Mouse (Mus musculus): ENCODE results near the gene Zfp292. TPM values are rescaled to one million over a fixed set of nuclear protein-coding genes. Genes with fewer than 3 reads are reported as not detected.

Gene Zfp292
- total and polyA plus RNA-seq, 3 experiments = 9.5 to 13.6 (median 11.4) TPM

DNA sequence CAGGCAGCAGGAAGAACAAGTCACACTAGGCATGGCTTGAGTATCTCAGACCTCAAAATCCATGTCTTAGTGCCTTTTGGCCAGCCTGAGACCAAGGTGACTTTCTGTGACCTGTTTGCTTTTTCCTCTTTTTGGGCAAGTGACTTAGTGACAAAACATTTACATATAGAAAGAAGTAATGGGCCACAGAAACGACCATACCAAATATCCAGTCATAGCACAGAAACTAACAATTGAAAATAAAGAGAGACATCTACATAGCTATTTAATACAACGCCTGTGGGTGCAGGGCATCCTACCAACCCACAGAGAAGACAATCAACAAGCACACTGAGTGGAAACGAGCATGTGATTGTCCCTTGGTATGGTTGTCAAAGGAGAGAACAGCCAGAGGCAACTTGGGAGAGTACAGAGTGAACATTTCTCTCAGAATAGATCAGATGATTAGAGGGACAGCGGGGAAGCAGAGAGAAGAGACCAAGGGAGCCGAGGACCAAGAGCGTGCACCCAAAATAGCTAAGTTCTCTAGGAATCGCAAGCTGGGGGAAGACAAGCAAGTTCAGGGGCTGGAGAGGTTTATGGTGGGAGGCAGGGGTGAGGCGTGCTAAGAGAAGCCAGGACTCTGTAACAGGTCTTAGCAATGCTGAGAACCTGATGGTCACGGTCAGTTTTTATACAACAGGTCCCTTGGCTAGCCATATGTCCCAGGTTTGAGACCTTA, 3.0 kb upstream of the Zfp292 start:
- H3K4me1 ChIP-seq (ENCODE audit: control insufficient read depth in 1 of 2, insufficient read depth in 2 of 2) = peaks cover 4 to 22% of the 10 kb centered on the region in 2 experiments; a peak in 3 of 4 replicates
- dilution Hi-C loops (cut with MboI; ENCODE audit: extremely low pct_ligation_motif_present, extremely low pct_unique_long_range_greater_than_20kb, low sequenced_read_pairs) = no loop called here
- H3K9ac ChIP-seq (ENCODE audit: insufficient read depth, low read depth) = peak overlapping the region; percentile 51
- peaks cover 19% of the 10 kb centered on the region for H3K79me2 ChIP-seq (replicated peaks; ENCODE audit: control insufficient read depth, extremely low read depth, insufficient read depth, poor library complexity, severe bottlenecking)
- DNase-seq (ENCODE audit: extremely low read depth) = no peak
- H3K27ac ChIP-seq (ENCODE audit: insufficient read depth, low read depth) = no peak overlapping the region
- H3K9me3 ChIP-seq (replicated peaks; ENCODE audit: low read length) = no peaks in the 10 kb centered on the region
- peaks cover 1% of the 10 kb centered on the region for H3K27me3 ChIP-seq (replicated peaks)
- TF ChIP-seq PAX5 (IDR thresholded peaks at IDR 0.05; ENCODE audit: low read length) = no peak
- TF ChIP-seq ZKSCAN1 (IDR thresholded peaks at IDR 0.05; ENCODE audit: borderline replicate concordance, low read depth, low read length) = no peak
- peak overlapping the region; percentile 70 for H3K4me2 ChIP-seq (ENCODE audit: insufficient read depth, low read depth, poor library complexity, severe bottlenecking)
- H3K4me3 ChIP-seq (replicated peaks in 1 of 3; ENCODE audit: low read depth in 2 of 3, low read length in 2 of 3, poor library complexity in 1 of 3) = peak overlapping the region; percentile 61 to 78 (median 72)
- no peaks in the 10 kb centered on the region for H3K36me3 ChIP-seq (replicated peaks in 1 of 2; ENCODE audit: control insufficient read depth in 1 of 2, insufficient read depth in 1 of 2, low read length in 1 of 2)
- in situ Hi-C loops (cut with MboI; ENCODE audit: low pct_ligation_motif_present, low pct_unique_long_range_greater_than_20kb, low sequenced_read_pairs) = no loop called here

DNA sequence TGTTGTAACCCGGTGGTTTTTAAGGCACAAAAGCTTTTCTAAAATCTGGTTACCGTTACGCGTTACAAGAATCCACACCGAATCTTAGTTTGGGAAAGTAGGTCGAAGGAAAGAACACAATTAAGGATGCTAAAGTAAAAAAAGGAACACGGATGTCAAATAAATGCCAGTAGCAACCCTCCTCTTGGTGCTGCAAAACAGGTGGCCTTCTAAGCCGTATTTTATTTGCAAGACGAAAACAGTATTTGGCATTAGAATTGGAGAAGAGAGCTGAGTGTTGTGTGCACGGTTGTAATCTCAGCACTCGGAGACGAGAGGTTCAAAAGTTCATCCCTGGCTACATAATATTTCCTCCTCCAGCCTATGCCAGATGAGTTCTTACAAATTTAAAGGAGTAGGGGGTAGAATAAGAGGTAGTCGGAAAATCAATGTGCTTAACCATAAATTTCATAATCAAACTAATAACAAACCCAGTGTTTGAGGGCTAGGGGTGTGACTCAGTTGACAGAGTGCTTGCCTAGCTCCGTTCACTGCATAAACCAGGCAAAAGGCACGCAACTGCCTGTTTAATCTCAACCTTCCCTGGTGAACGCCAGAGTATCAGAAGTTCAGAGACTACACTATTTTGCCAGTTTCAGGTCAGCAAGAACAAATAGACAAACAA, 738 bp upstream of the Zfp292 start:
- H3K4me3 ChIP-seq (replicated peaks in 1 of 3; ENCODE audit: low read depth in 2 of 3, low read length in 2 of 3, poor library complexity in 1 of 3) = peak overlapping the region; percentile 69 to 97 (median 88)
- H3K4me1 ChIP-seq (ENCODE audit: control insufficient read depth in 1 of 2, insufficient read depth in 2 of 2) = peaks cover 4 to 31% of the 10 kb centered on the region in 2 experiments; a peak in 3 of 4 replicates
- H3K9me3 ChIP-seq (replicated peaks; ENCODE audit: low read length) = no peaks in the 10 kb centered on the region
- no peak for TF ChIP-seq NRF1 (IDR thresholded peaks at IDR 0.05; ENCODE audit: low read depth, low read length)
- TF ChIP-seq ETS1 (conservative IDR thresholded peaks at IDR 0.05; ENCODE audit: low read depth, low read length) = no peak
- no peak for TF ChIP-seq MXI1 (IDR thresholded peaks at IDR 0.05; ENCODE audit: low read depth, low read length)
- TF ChIP-seq RAD21 (IDR thresholded peaks at IDR 0.05; ENCODE audit: low read depth, low read length) = no peak
- no peak for TF ChIP-seq MYC (IDR thresholded peaks at IDR 0.05; ENCODE audit: low read depth, low read length)
- no peak for TF ChIP-seq SMC3 (IDR thresholded peaks at IDR 0.05; ENCODE audit: low read depth, low read length)
- no peak for TF ChIP-seq ELF1 (IDR thresholded peaks at IDR 0.05; ENCODE audit: low read depth, low read length)
- TF ChIP-seq USF1 (IDR thresholded peaks at IDR 0.05; ENCODE audit: low read depth, low read length) = no peak
- TF ChIP-seq ZKSCAN1 (IDR thresholded peaks at IDR 0.05; ENCODE audit: borderline replicate concordance, low read depth, low read length) = no peak
- no peak for TF ChIP-seq SIN3A (IDR thresholded peaks at IDR 0.05; ENCODE audit: low read length)
- no peak for TF ChIP-seq TCF12 (IDR thresholded peaks at IDR 0.05; ENCODE audit: low read depth, low read length)
- no peak for TF ChIP-seq GABPA (IDR thresholded peaks at IDR 0.05; ENCODE audit: insufficient replicate concordance, low read depth, low read length)
- no peak for TF ChIP-seq ZNF384 (IDR thresholded peaks at IDR 0.05; ENCODE audit: low read depth, low read length)
- TF ChIP-seq NELFE (IDR thresholded peaks at IDR 0.05; ENCODE audit: low read depth, low read length) = no peak
- peak overlapping the region; percentile 93 for H3K9ac ChIP-seq (ENCODE audit: insufficient read depth, low read depth)
- H3K27ac ChIP-seq (ENCODE audit: insufficient read depth, low read depth) = no peak overlapping the region
- H3K4me2 ChIP-seq (ENCODE audit: insufficient read depth, low read depth, poor library complexity, severe bottlenecking) = peak overlapping the region; percentile 57; the same call in 1 of the 2 replicates
- H3K27me3 ChIP-seq (replicated peaks) = no peaks in the 10 kb centered on the region
- dilution Hi-C loops (cut with MboI; ENCODE audit: extremely low pct_ligation_motif_present, extremely low pct_unique_long_range_greater_than_20kb, low sequenced_read_pairs) = no loop called here
- H3K79me2 ChIP-seq (replicated peaks; ENCODE audit: control insufficient read depth, extremely low read depth, insufficient read depth, poor library complexity, severe bottlenecking) = peaks cover 38% of the 10 kb centered on the region
- in situ Hi-C loops (cut with MboI; ENCODE audit: low pct_ligation_motif_present, low pct_unique_long_range_greater_than_20kb, low sequenced_read_pairs) = no loop called here
- H3K36me3 ChIP-seq (replicated peaks in 1 of 2; ENCODE audit: control insufficient read depth in 1 of 2, insufficient read depth in 1 of 2, low read length in 1 of 2) = no peaks in the 10 kb centered on the region
- no peak for DNase-seq (ENCODE audit: extremely low read depth)
